Mouse (Mus musculus): ENCODE results near the gene Mon1a. TPM values are rescaled to one million over a fixed set of nuclear protein-coding genes. Genes with fewer than 3 reads are reported as not detected.
A peak's percentile ranks its signal among the peaks of the same experiment; 100 is the strongest.

Gene Mon1a
- total RNA-seq, 2 experiments from 2014 or later: 6.1 to 16.5 TPM

DNA sequence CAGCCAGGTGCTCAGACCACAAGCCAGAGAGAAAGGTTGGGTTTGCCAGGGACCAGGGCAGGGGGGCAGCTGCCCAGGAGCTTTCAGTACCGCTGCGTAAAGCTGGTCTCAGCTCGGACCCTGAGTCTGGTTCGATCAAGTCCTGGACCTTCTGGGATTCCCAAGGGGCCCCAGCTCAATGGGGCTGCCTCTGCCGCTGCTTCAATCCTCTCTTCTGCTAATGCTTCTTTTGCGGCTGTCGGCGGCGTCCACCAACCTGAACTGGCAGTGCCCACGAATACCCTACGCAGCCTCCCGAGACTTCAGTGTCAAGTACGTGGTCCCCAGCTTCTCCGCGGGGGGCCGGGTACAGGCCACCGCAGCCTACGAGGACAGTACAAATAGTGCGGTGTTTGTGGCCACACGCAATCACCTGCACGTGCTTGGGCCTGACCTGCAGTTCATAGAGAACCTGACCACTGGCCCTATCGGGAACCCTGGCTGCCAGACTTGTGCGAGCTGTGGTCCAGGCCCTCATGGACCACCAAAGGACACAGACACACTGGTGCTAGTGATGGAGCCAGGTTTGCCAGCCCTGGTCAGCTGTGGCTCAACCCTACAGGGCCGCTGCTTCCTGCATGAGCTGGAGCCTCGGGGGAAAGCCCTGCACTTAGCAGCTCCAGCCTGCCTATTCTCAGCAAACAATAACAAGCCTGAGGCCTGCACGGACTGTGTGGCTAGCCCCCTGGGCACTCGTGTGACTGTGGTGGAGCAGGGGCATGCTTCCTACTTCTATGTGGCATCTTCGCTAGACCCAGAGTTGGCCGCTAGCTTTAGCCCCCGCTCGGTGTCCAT, 19.2 kb downstream of the Mon1a start:
- ATAC-seq (replicated peaks; ENCODE audit: poor library complexity, severe bottlenecking): no peak

DNA sequence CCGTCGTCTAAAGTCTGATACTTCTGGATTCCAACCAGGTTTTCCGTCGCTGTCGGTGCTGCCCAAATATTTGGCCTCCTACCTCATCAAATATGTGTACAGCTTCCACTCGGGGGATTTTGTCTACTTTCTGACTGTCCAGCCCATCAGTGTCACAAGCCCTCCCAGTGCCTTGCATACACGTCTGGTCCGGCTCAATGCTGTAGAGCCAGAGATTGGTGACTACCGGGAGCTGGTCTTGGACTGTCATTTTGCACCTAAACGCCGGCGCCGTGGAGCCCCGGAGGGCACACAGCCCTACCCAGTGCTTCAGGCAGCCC, 19.8 kb downstream of the Mon1a start:
- no peak for ATAC-seq (replicated peaks; ENCODE audit: poor library complexity, severe bottlenecking)

DNA sequence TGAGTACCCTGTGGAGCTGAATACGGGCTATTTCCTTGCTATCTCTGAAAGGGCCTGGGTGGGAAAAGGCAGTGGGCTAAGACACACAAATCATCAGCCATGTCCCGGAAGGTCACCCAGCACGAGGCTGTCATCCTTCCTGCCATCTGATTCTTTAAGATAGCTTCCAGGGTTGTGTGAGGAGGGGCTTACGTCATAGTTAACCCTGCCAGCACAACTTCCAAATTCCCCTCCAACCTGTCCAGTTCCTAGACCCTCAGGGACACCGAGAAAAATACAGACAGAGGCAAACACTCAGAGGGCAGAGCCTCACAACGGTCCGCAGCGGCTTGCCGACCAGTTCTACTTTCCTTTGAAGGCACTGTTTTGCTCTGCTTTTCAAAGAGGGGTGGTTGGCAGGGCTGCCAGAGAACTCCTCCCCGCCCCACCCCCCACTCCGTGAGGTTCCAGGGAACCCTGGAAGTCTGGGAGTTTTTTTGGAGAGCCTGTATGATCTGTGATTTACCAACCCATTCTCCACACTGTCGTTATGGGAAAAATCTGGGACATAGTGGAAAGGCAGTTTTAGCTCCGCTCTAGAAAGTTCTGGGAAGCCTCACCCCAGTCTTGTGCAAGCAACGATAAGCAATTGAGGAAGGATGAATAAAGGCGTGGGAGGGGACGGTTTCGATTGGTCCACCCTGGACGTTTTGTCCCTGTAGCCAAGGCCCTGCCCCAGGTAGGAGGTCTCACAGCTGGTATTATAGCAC, 20.6 kb downstream of the Mon1a start:
- peak; percentile 64 for ATAC-seq (replicated peaks; ENCODE audit: poor library complexity, severe bottlenecking)

DNA sequence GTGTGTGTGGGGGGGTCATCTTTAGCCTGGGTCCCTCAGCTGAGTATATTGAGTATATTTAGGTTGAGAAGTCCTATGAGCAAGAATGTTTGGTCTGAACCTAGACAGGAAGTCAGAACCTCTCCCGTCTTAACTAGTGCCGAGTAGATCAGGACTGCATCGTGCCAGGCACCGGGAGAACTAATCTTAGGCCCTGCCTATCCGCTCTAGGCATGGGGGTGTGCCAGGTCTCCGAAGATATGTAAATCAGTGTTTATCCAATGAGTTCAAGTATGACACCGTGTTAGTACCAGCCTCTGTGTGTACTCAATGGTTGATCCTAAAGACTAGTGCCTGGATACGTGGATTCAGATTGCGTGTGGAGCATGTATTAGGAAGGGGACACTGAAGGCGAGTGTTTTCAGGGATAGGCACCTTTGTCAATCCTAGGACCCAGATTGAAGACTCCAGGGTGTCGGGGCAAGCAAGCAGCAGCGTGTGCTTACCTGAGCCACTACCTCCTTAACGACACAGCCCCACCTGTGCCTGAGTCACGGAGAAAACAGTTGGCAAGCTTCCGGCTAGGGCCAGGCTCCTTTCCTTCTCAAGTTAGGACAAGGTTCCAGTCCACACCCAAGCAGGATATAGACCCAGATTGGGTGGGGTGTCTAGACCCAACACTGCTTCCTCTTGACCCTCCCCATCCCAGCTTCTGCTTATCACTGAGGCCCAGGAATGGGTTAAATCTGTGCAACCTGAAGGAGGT, 22.2 kb downstream of the Mon1a start:
- ATAC-seq (replicated peaks; ENCODE audit: poor library complexity, severe bottlenecking): no peak

DNA sequence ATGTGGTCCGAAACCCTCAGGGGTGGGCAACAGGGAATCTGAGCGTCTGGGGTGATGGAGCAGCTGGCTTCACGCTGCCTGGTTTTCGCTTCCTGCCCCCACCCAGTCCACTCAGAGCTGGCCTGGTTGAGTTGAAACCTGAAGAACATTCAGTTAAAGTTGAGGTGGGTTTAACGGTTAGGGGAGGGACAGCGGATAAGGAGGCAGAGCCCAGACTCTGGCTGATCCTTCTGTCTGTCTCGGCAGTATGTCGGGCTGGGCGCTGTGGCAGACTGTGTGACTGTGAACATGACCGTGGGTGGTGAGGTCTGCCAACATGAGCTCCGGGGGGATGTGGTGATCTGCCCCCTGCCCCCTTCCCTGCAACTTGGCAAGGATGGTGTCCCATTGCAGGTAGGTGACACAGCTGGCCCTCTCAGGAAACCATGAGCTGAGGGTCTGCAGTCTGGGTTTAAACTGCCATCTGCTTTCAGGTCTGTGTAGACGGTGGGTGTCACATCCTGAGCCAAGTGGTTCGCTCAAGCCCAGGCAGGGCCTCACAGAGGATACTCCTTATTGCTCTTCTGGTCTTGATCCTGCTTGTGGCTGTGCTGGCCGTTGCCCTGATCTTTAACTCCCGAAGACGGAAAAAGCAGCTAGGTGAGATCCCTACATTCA, 26.9 kb downstream of the Mon1a start:
- ATAC-seq (replicated peaks; ENCODE audit: poor library complexity, severe bottlenecking): no peak

DNA sequence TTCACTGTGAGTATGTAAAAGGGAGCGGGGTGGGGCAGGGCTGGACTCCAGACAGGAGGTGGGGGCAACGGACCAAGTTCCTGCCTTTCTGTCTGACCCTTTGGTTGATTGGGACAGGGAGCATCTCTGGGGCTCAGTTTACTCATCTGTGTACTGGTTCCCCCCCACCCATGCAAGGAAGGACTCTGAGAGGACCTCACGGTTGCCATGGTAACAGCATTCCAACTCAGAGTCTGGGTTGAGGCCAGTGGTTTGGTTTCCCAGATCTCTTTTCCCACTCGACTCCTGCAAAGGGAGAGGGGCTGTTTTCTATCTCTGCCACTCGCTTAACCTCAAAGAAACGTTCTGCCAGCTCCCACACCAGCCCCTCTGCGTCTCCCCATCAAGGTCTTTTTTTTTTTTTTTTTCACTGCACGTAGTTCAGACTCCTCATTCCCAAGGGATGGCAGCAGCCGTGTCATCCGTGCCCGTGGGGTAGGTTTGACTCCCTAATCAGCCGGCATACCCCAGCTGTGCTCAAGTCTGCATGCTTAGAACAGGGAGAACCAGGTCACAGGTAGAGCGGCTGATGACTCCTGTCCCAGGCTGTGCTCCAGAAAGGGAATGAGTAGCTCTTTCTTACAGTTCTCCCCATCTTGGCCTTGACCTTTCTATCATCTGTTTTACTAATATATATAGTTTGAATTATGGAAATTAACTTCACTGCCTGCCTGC, 30.1 kb downstream of the Mon1a start:
- ATAC-seq (replicated peaks; ENCODE audit: poor library complexity, severe bottlenecking): no peak

DNA sequence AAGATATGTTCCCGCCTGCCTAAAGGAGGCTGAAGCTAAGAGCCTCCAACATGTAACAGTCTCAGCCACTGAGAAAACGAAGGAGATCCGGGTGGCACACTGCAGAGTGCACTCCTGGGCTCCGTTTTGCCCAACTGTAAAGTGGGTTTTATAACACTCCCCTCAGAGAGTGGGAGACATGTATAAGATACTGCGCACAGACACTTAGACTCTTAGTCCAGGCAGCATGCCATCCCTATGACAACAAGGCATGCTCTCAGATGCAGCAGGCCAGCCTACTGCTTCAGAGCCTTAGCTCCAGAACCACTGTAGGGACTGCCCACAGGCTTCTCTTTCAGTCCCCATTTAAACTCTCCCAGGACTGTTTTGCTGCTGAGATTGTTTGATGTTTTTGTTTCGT, 30.9 kb downstream of the Mon1a start:
- no peak for ATAC-seq (replicated peaks; ENCODE audit: poor library complexity, severe bottlenecking)

DNA sequence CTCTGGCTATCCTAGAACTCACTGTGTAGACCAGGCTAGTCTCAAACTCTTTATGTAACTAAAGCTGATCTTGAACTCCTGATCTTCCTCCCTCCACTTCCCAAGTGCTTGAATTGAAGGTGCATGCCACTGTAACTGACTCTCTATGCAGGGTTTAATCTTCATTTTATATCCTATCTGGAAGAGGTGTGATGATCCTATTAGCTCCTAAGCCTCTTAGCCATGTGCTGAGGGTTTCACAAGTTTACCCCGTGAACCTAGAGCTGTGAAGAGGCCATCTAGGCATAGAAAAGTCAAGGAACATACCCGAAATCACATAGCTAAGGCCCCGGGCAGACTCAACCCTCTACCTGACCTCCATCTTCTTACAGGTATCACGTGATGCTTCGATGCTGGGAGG, 31.5 kb downstream of the Mon1a start:
- no peak for ATAC-seq (replicated peaks; ENCODE audit: poor library complexity, severe bottlenecking)

DNA sequence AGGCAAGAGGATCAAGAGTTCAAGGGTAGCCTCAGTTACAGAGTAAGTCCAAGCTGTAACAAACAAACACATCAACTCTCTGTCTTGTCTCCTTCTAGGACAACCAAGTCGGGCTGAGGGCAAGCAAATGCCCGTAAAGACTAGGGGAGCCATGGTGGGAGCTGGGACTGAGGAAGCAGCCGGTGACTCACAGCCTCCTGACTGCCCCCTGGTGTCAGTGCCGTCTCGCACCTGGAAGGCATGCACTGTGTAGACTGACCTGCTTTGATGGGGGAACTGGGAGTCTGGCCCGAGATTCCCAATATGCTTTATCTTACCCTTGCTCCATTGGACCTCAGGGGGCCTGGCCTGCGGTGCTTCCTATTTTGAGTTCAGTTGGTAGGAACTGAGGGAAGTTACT, 35.1 kb downstream of the Mon1a start:
- peak; percentile 41; the same call in 1 of the 2 replicates for ATAC-seq (replicated peaks; ENCODE audit: poor library complexity, severe bottlenecking)

DNA sequence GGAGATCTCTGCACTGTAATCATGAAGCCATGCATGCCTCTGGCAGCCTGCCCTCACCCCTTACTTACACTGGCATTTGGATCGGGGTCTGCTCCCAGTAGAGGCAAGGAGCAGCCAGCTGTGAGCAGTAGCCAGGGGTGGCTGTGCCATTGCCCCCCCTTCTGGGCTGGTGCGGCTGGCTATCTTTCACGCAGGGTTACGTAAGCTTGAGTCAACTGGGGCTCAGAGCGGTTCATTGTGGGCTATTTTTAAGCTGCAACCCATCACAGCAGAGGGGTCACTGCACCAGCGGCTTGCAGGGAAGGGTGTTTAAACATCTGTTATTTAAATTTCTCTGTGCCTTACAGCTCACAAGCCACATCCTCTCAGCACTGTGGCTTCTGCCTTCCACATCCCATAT, 36.0 kb downstream of the Mon1a start:
- ATAC-seq (replicated peaks; ENCODE audit: poor library complexity, severe bottlenecking): peak; percentile 84

DNA sequence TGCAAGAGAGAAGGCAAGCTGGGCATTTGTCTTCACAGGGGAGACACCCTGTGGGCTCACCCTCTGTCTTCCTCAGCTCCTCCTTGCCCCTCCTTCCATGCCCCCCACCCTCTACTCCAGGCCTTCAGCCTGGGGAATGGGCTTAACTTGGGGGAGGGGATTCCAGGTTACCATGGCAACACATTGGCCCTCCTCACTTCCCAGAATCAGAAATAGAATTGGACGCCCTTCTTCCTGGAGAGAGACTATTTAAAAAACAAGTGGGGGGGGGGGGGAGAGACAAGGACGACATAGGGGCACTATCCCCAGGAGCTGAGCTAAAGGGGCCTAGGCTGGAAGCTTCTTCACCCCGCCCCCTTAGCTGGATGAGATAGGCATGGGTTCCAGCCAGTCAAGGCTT, 37.3 kb downstream of the Mon1a start:
- ATAC-seq (replicated peaks; ENCODE audit: poor library complexity, severe bottlenecking): no peak

DNA sequence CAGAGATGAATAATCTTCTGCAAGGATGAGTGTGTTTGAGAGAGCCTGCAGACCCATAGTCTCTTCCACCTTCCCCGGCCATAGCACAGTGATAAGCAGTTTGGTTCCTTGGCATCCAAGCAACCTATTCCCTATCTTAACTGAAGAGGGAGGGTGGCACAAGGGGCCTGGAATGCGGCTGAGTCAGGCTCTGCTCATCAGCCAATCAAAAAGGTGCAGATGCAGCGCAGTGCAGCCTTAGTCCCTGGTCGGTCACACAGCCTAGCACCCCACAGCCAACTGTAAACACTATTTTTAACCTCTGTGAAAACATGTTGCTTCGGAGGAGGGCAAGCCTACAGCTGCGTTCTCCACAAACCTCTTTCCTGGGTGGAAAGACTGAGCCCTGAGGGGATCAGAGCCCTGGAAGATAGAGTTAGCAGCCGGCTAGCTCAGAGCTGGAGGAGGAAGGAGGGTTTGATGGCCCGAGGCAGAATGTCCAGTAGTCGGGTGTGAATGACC, 39.0 kb downstream of the Mon1a start:
- no peak for ATAC-seq (replicated peaks; ENCODE audit: poor library complexity, severe bottlenecking)

DNA sequence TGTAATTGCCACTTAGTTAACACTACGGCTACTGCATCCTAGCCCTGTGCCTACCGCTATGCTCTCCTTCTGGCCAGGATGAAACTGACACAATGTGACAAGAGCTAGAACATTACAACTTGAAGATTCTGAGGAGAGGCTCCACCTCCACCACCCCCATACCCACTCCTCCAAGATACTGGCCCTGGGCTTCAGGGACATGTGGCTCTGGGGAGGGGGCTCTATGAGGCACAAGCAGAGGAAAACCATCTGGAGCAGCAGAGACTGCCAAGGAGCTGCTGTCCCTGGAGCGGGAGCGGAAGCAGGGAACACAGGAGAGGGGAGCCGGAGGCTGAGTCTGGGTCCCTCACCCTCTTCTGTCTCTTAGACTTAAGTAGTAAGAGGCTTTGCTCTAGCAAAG, 39.8 kb downstream of the Mon1a start:
- ATAC-seq (replicated peaks; ENCODE audit: poor library complexity, severe bottlenecking): no peak

DNA sequence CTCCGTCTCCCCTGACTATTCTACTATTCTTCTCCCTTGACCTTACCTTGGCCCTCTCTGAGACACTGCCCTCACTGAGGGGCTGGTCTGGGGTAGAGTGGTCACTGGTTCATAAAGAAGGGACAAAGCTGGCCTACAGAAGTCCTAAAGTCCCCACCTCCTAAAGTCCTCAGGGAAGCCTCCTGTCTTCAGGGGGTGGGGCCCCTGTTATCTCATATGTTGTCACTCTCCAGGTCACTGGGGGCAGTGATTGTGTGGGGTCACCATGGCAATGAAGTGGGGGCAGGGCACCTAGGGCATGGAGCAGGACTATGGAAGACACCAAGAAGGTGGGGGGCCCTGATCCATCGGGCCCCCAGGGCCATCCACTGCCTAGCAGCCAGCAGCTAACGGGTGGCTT, 40.2 kb downstream of the Mon1a start, which contains the start of gene Actl11:
TSS of gene Actl11 (plus strand) at position 301 of the 400 bp plus-strand sequence.
- ATAC-seq (replicated peaks; ENCODE audit: poor library complexity, severe bottlenecking): no peak

DNA sequence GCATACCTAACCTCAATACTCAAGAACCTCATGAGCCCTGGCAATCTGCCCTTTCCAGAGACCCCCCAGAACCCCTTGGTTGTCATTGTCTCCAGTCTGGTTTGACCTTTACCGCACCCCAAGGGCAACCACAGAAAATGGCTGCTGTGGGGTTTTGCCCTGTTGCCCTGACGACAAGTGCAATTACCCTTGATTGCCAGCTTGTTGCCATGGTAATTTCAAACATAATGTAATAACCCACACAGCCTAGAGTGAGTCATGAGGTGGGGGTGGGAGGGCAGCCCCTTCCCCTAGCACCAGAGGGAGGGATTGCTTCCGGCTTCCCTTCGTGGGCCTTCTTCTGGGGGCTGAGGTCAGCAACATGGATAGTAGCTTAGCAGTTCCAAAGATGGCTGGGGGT, 44.3 kb downstream of the Mon1a start:
- no peak for ATAC-seq (replicated peaks; ENCODE audit: poor library complexity, severe bottlenecking)

DNA sequence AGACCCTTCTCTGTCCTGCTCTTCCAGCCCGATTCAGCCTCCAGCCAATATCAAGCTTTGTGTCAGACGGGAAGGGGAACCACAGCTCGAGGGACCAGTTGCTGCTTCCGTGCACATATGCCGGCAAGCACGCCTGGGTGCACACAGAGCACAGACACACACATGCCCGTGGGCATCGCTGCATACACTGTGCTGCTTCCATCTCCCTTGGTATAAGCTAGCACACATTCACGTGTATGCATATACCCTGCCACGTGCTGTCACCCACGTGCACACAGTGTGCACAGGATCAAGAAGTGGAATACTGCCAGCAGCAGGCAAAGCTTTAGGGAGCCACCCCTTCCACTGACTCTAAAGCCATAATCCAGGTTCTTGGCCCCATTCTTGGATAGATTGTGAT, 46.2 kb downstream of the Mon1a start:
- no peak for ATAC-seq (replicated peaks; ENCODE audit: poor library complexity, severe bottlenecking)

DNA sequence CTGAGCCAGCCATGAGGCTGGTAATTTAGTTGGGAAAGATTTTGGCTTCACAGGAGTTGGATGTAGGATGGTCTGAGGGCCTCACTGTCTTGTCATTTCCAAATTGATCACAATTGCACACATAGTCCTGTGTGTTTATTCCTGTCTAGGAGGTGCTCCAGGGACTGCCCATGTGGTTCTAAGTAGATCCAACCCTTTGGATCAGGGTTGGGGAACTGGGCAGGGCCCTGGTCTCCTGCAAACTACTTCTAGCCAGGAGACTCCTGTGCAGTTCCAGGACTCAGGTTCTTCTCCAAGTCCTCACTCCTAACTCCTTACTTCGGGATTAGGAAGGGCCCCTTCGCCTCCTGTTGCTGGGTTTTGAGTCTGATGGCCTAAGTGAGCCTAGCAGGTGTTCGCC, 47.4 kb downstream of the Mon1a start, which contains the start of gene Camkv:
TSS of gene Camkv (plus strand) at position 301 of the 400 bp plus-strand sequence.
- ATAC-seq (replicated peaks; ENCODE audit: poor library complexity, severe bottlenecking): no peak

DNA sequence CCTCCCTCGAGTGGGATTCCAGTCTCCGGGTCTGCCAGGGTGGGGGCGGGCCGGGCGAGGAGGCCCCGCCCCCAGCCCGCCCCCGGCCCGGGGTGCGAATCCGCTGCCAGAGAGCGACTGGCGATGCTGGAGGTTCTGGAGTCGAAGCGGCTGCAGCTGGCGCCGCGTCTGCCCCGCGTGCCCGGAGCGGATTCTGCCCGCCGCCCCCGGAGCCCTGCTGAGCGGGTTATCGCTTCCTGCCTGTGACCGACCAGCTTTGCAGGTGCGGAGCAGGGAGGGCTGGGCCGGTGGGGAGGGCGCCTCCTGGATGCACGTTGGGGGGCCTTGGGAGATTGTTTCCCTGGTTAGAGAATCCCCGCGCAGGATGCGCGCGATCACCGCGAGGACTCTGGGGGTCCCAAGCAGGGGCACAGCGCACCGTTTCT, 47.9 kb downstream of the Mon1a start:
- peak; percentile 63 for ATAC-seq (replicated peaks; ENCODE audit: poor library complexity, severe bottlenecking)

DNA sequence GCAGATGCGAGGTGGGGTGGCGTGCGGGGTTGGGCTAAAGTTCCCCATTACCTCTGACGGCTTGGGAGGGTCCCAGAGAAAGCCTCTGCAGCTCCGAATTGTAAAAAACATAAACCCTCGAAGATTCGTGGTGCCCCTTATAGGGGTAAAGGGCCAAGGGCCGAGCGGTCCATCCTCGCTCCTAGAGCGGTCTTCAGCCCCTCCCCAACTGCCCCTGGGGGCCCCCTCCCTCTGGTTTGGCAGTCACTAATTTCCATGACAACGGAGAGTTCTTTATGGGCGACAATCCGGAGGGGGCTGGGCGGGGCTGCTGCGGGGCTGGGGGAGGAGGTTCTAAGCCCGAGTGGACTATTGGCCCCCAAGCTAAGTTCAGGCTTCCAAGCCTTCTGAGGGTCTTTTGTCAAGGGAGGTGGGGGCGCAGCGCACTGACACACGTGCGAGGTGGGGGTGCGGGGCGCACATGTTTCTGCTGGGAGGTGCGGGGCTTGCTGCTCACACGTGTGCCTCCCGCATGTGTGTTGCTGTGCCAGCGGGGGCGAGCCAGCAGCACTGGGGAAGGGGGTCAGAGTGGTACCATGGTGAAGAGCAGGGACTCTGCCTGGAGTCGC, 48.4 kb downstream of the Mon1a start:
- ATAC-seq (replicated peaks; ENCODE audit: poor library complexity, severe bottlenecking): 0 out of 2 replicates have a peak, but pooled peaks have one; percentile 10

Data from granulocyte monocyte progenitor cell, adult 5-6 weeks (primary cell).